Mouse (Mus musculus): ENCODE measurements at regions not wholly inside any gene's neighbourhood (a gene's known extent, or its start where the extent isn't known, plus 50 kb on each side); places are given as distances from the start of the nearest gene placed in this dataset.
A peak's percentile ranks its signal among the peaks of the same experiment; 100 is the strongest.

- DNase-seq (ENCODE audit: low spot score in 2 of 2): no peak
Measured at GRCm38 (mm10) chr12:93549900-93550299, 1700.9 kb upstream of the Sel1l start.

GRCm38 (mm10) chr12:93523465-93523864 lies 1674.5 kb upstream of the Sel1l start:
- DNase-seq (ENCODE audit: low spot score in 2 of 2): no peak

- DNase-seq (ENCODE audit: low spot score in 2 of 2): no peak
Measured at GRCm38 (mm10) chr12:93486381-93486780, 1637.4 kb upstream of the Sel1l start.

GRCm38 (mm10) chr12:93462106-93462505 lies 1613.1 kb upstream of the Sel1l start:
- DNase-seq (ENCODE audit: low spot score in 2 of 2): no peak

- DNase-seq (ENCODE audit: low spot score in 2 of 2): no peak
Measured at GRCm38 (mm10) chr12:93449436-93449835, 1600.5 kb upstream of the Sel1l start.

GRCm38 (mm10) chr12:93429218-93429617 lies 1580.3 kb upstream of the Sel1l start:
- no peak for DNase-seq (ENCODE audit: low spot score in 2 of 2)

GRCm38 (mm10) chr12:93427988-93428387 lies 1579.0 kb upstream of the Sel1l start:
- DNase-seq (ENCODE audit: low spot score in 2 of 2): no peak

- no peak for DNase-seq (ENCODE audit: low spot score in 2 of 2)
Measured at GRCm38 (mm10) chr12:93416381-93416780, 1567.4 kb upstream of the Sel1l start.

- no peak for DNase-seq (ENCODE audit: low spot score in 2 of 2)
Measured at GRCm38 (mm10) chr12:93415791-93416190, 1566.8 kb upstream of the Sel1l start.

- DNase-seq (ENCODE audit: low spot score in 2 of 2): no peak
Measured at GRCm38 (mm10) chr12:93385578-93385977, 1536.6 kb upstream of the Sel1l start.

GRCm38 (mm10) chr12:93342933-93343332 lies 1494.0 kb upstream of the Sel1l start:
- DNase-seq (ENCODE audit: low spot score in 2 of 2): no peak

- no peak for DNase-seq (ENCODE audit: low spot score in 2 of 2)
Measured at GRCm38 (mm10) chr12:93342525-93342924, 1493.6 kb upstream of the Sel1l start.

GRCm38 (mm10) chr12:93335520-93335919 lies 1486.6 kb upstream of the Sel1l start:
- no peak for DNase-seq (ENCODE audit: low spot score in 2 of 2)

- DNase-seq (ENCODE audit: low spot score in 2 of 2): no peak
Measured at GRCm38 (mm10) chr12:93312214-93312613, 1463.3 kb upstream of the Sel1l start.

GRCm38 (mm10) chr12:93281816-93282215 lies 1432.9 kb upstream of the Sel1l start:
- DNase-seq (ENCODE audit: low spot score in 2 of 2): peak; percentile 9 to 20

- no peak for DNase-seq (ENCODE audit: low spot score in 2 of 2)
Measured at GRCm38 (mm10) chr12:93273652-93274051, 1424.7 kb upstream of the Sel1l start.

GRCm38 (mm10) chr12:93230237-93230636 lies 1381.3 kb upstream of the Sel1l start:
- no peak for DNase-seq (ENCODE audit: low spot score in 2 of 2)

- no peak for DNase-seq (ENCODE audit: low spot score in 2 of 2)
Measured at GRCm38 (mm10) chr12:93226826-93227225, 1377.9 kb upstream of the Sel1l start.

- no peak for DNase-seq (ENCODE audit: low spot score in 2 of 2)
Measured at GRCm38 (mm10) chr12:93221179-93221922, 1372.4 kb upstream of the Sel1l start.

- no peak for DNase-seq (ENCODE audit: low spot score in 2 of 2)
Measured at GRCm38 (mm10) chr12:93207596-93207995, 1358.6 kb upstream of the Sel1l start.

- no peak for DNase-seq (ENCODE audit: low spot score in 2 of 2)
Measured at GRCm38 (mm10) chr12:93188940-93189339, 1340.0 kb upstream of the Sel1l start.

GRCm38 (mm10) chr12:93173744-93174143 lies 1324.8 kb upstream of the Sel1l start:
- DNase-seq (ENCODE audit: low spot score in 2 of 2): no peak

- no peak for DNase-seq (ENCODE audit: low spot score in 2 of 2)
Measured at GRCm38 (mm10) chr12:93160252-93160651, 1311.3 kb upstream of the Sel1l start.

All from layer of hippocampus, postnatal 10 days (tissue).